Mouse (Mus musculus) hindbrain, embryonic 13.5 days (tissue): Measurements from ENCODE around the gene Nop14. TPM values are rescaled to one million over a fixed set of nuclear protein-coding genes. Genes with fewer than 3 reads are reported as not detected.
A peak's percentile ranks its signal among the peaks of the same experiment; 100 is the strongest.
"Not testable (repeated sequence)": the region's sequence is repeated elsewhere in the genome, so short reads cannot be mapped to it uniquely, and the experiment has no call there.

Experiments used
- ATAC-seq: fragments of 200-750 bp; cut with Nextera tagmentation; 2 replicates; pipeline ENCODE4 v1.8.0; 2017; ENCODE audit warnings: moderate TSS enrichment; ENCODE audit not compliant: low FRiP score
- H3K27ac ChIP-seq: fragments of 300-500 bp; sonication (generic); 2 replicates; pipeline ENCODE4 v1.5.1; 2015; ENCODE audit warnings: inconsistent platforms, mild to moderate bottlenecking, moderate library complexity
- H3K27me3 ChIP-seq: fragments of 300-500 bp; sonication (generic); 2 replicates; pipeline ENCODE4 v1.6.1; 2015; ENCODE audit warnings: mild to moderate bottlenecking, inconsistent platforms
- H3K36me3 ChIP-seq: fragments of 300-500 bp; sonication (generic); 2 replicates; pipeline ENCODE4 v1.6.1; 2015; ENCODE audit warnings: mild to moderate bottlenecking, inconsistent platforms
- H3K4me1 ChIP-seq: fragments of 300-500 bp; sonication (generic); replicated peaks from 2 replicates; pipeline ENCODE4 v1.6.1; 2015; ENCODE audit warnings: inconsistent platforms
- H3K4me2 ChIP-seq: fragments of 300-500 bp; sonication (generic); 2 replicates; pipeline ENCODE4 v1.6.1; 2015; ENCODE audit warnings: inconsistent platforms, mild to moderate bottlenecking, moderate library complexity
- H3K4me3 ChIP-seq: fragments of 300-500 bp; sonication (generic); 2 replicates; pipeline ENCODE4 v1.5.1; 2015; ENCODE audit warnings: mild to moderate bottlenecking, inconsistent platforms
- H3K9ac ChIP-seq: fragments of 300-500 bp; sonication (generic); 2 replicates; pipeline ENCODE4 v1.6.1; 2015; ENCODE audit warnings: mild to moderate bottlenecking, inconsistent platforms
- H3K9me3 ChIP-seq: fragments of 300-500 bp; sonication (generic); 2 replicates; pipeline ENCODE4 v1.6.1; 2016; ENCODE audit warnings: inconsistent platforms
- WGBS: fragments of 180-500 bp; shearing (Covaris S2); methylation state at CpG from one replicate; pipeline ENCODE4 v1.1.7; 2015; 5-methylcytosine and 5-hydroxymethylcytosine counted together
- polyA plus RNA-seq: library from polyadenylated mRNA; unstranded; fragments of >200 nt; fragmentation: Nextera tagmentation; extraction: Ambion mirVana; gene quantifications from 2 replicates; pipeline ENCODE4 v1.2.1, GENCODE M21; 2015

The Nop14 gene
- polyA plus RNA-seq, 1 experiment from 2014 or later = 21.5 TPM

DNA sequence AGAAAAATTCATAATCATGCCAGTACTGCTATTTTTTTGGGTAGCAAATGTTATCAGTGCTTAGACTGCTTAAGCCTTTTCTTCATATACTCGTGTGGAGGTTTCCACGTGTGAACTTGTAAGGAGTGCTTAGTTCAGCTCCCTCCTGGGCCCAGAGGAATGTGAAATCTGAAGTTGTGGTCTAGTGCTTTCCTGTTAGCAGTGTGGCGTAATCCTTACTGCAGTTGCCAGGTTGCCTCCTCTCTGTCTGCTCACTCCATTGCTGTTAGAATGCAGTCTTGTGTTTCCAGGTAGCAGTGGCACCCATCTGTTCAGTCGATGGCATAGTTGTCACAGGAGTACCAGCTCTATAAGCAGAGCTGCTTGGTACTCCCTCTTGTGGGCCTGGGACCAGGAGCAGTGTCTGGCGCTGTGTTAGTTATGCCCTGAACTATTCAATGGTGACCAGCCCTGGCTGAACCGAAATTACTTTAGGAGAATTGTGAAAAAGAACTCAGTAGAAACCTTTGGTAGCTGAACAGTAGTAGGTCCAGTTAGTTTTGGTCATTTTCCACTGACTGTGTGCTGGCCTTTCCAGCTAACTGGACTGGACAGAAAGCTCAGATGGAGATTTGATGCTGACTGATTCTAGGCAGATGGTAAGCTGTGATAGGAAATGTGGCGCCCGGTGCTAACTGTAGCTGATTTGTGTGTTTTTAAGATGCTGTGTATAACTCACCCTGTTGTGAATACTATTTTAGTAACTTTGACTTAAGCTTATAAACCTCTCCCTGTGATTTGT is 52.7 kb downstream of the Nop14 start:
- Histone ChIP-seq H3K9me3 (no peaks in the 10 kb centered on the region), H3K36me3 (peaks cover 77% of the 10 kb centered on the region), H3K4me2 (no peak overlapping the region), H3K4me1 (no peaks in the 10 kb centered on the region), H3K4me3 (no peak overlapping the region), H3K9ac (no peak overlapping the region), H3K27ac (no peak overlapping the region), H3K27me3 (no peaks in the 10 kb centered on the region)
- ATAC-seq = no peak
- 90% methylated on average over 8 of the region's 8 CpGs for WGBS

GRCm38 (mm10) chr5:34604576-34604975 is 55.4 kb downstream of the Nop14 start:
- Histone ChIP-seq H3K4me3 (no peak overlapping the region), H3K27ac (no peak overlapping the region), H3K27me3 (no peaks in the 10 kb centered on the region), H3K9me3 (no peaks in the 10 kb centered on the region), H3K4me1 (no peaks in the 10 kb centered on the region), H3K4me2 (no peak overlapping the region), H3K9ac (no peak overlapping the region), H3K36me3 (peaks cover 70% of the 10 kb centered on the region)
- ATAC-seq = no peak
- 97% methylated on average over 5 of the region's 5 CpGs for WGBS

DNA sequence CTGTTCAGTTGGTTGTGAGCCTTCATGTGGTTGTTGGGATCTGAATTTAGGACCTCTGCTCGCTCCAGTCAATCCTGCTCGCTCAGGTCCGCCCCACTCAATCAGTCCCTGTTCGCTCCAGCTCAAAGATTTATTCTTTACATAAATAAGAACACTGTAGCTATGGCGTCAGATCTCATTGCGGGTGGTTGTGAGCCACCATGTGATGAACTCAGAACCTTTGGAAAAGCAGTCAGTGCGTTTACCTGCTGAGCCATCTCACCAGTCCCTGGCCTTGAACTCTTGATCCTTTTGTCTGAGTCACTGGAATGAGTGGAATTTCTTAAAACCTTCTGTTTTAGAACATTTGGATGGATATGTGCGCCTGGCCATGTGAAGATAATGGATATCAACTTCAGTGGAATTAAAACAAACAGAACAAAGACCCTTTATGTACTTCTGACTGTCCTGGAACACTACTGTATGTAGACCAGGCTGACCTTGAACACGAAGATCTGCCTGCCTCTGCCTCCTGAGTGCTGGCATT is 66.7 kb downstream of the Nop14 start:
- 97% methylated on average over 9 of the region's 9 CpGs for WGBS
- ATAC-seq = no peak

DNA sequence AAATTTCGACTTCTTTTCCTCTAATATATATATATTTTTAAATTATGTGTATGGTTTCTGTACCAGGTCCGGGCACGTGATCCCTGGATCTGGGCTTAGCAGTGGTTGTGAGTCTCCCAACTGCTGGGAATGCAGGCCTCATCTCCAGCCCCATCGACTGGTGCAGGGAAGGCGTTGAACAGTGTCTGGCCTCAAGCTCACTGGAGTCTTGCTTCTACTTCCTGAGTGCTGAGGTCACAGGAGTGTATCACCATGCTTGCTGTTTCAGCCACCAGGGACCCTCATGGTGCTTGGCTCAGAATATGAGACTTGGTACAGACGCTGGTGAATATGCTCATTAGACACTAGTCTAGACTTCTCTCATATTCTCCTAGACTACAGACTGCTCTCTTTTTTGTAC is 67.3 kb downstream of the Nop14 start:
- no peak overlapping the region for H3K27ac ChIP-seq
- H3K27me3 ChIP-seq = no peaks in the 10 kb centered on the region
- no peak for ATAC-seq
- H3K9ac ChIP-seq = no peak overlapping the region
- peaks cover 19% of the 10 kb centered on the region for H3K4me1 ChIP-seq
- H3K4me2 ChIP-seq = no peak overlapping the region
- H3K9me3 ChIP-seq = no peaks in the 10 kb centered on the region
- 92% methylated on average over 6 of the region's 6 CpGs for WGBS
- no peak overlapping the region for H3K4me3 ChIP-seq
- H3K36me3 ChIP-seq = peaks cover 8% of the 10 kb centered on the region

More for the DNA sequence above, 66.7 kb downstream of the Nop14 start:
- no peaks in the 10 kb centered on the region for H3K27me3 ChIP-seq
- H3K9ac ChIP-seq = no peak overlapping the region
- H3K4me1 ChIP-seq = peaks cover 19% of the 10 kb centered on the region
- no peaks in the 10 kb centered on the region for H3K9me3 ChIP-seq
- H3K4me2 ChIP-seq = no peak overlapping the region
- H3K4me3 ChIP-seq = no peak overlapping the region
- H3K27ac ChIP-seq = no peak overlapping the region
- peaks cover 14% of the 10 kb centered on the region for H3K36me3 ChIP-seq

- peaks cover 23% of the 10 kb centered on the region for H3K4me1 ChIP-seq
- 88% methylated on average over 5 of the region's 5 CpGs for WGBS
- H3K9ac ChIP-seq, ATAC-seq, H3K27ac ChIP-seq, H3K9me3 ChIP-seq, H3K36me3 ChIP-seq, H3K4me3 ChIP-seq, H3K27me3 ChIP-seq, H3K4me2 ChIP-seq: not testable (repeated sequence)
These were observed 67.7 kb downstream of the Nop14 start for GRCm38 (mm10) chr5:34592224-34592623.

DNA sequence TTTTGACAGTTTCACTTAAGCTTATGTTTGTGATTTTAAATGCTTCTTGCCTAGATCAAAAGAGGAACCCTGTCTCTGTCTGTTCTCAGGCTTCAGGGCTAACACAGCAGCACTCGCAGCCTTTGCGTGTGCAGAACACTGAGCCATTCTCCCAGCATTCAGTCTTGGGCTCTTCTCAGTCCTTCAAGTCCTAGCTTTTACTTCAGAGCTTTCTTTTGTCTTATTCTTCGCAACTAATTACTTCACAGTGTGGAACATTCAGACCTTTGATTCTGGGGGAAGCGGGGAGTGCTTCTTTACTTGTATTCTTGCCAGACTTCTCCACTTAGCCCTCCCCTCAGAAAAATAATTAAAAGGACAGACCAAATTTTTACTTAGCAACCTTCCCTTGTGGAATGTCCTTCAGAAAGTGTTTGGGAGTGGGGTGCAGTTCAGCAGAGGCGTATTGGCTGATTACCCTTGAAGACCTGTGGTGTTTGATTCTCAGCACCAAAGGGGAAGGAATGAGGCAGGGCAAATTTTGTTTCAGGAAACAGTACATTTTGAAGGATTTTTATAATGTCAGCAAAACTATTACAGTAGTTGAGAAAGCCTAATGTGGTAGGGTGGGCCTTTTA is 68.5 kb downstream of the Nop14 start:
- no peak overlapping the region for H3K4me2 ChIP-seq
- no peak overlapping the region for H3K4me3 ChIP-seq
- peaks cover 27% of the 10 kb centered on the region for H3K4me1 ChIP-seq
- H3K27ac ChIP-seq = 0 out of 2 replicates have a peak overlapping the region, but pooled peaks have one; percentile 37
- 17% methylated on average over 5 of the region's 5 CpGs for WGBS
- H3K9ac ChIP-seq = no peak overlapping the region
- no peak for ATAC-seq
- H3K27me3 ChIP-seq = no peaks in the 10 kb centered on the region
- H3K36me3 ChIP-seq = peaks cover 6% of the 10 kb centered on the region
- no peaks in the 10 kb centered on the region for H3K9me3 ChIP-seq

DNA sequence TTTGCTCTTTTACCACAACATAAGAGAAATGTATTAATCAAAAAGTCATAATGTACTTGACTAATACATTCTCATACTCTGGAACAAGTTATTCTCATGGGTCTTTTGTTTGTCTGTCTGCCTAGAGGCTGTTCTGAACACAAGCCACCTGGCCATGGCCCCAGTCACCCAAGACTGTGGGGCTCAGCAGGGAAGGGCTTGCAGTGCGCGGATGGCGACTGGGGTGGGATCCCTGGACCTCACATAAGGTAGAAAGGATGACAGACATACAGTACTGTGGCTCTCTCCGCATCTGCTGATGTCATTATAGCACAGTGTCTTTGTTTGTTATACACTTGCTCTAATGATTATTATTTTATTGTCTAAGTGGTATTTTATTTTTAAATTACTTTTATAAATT is 69.2 kb downstream of the Nop14 start:
- WGBS = 39% methylated on average over 4 of the region's 4 CpGs
- no peak for ATAC-seq
- Histone ChIP-seq H3K27ac (no peak overlapping the region), H3K4me3 (no peak overlapping the region), H3K4me1 (peaks cover 29% of the 10 kb centered on the region), H3K27me3 (no peaks in the 10 kb centered on the region), H3K4me2 (no peak overlapping the region), H3K9me3 (no peaks in the 10 kb centered on the region), H3K36me3 (peaks cover 6% of the 10 kb centered on the region), H3K9ac (no peak overlapping the region; the same call in 1 of the 2 replicates)

DNA sequence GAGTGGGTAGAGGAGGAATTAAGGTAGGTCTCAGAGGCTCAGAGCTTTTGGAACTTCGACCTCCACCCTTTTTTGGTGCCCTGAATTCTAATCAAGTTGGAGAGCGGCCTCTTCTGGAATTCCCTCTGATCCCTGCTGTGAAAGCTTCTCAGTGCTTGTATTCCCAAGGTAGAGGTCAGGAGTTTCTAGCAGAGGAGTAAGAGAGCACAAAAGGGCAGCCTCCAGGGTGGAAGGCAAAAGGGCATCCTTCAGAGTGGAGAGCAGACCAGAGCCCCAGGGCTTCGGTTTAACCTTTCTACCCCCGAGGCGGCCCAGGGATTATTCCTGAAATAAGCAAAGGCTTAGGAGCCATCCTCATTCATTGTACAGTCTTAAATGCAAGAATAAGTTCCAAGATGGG is 69.9 kb downstream of the Nop14 start:
- H3K27me3 ChIP-seq = no peaks in the 10 kb centered on the region
- peaks cover 29% of the 10 kb centered on the region for H3K4me1 ChIP-seq
- H3K4me3 ChIP-seq = no peak overlapping the region
- no peak overlapping the region for H3K4me2 ChIP-seq
- no peak overlapping the region for H3K9ac ChIP-seq
- no peak for ATAC-seq
- H3K9me3 ChIP-seq = no peaks in the 10 kb centered on the region
- WGBS = 13% methylated on average over 5 of the region's 5 CpGs
- H3K27ac ChIP-seq = no peak overlapping the region
- peaks cover 6% of the 10 kb centered on the region for H3K36me3 ChIP-seq

Other genes starting within 250 kb of the Nop14 start
- 10.3 and 10.7 TPM in 2 replicates for gene Tnip2, start 146.2 kb downstream of the Nop14 start, polyA plus RNA-seq
- 17.1 and 20.9 TPM in 2 replicates for gene Sh3bp2, start 134.3 kb downstream of the Nop14 start, polyA plus RNA-seq
- 206 and 216 TPM in 2 replicates for gene Add1, start 86.5 kb downstream of the Nop14 start, polyA plus RNA-seq
- gene Mfsd10, start 22.9 kb downstream of the Nop14 start, polyA plus RNA-seq = 77.2 and 82.5 TPM in 2 replicates
- gene Grk4, start 231 bp upstream of the Nop14 start, polyA plus RNA-seq = 1.6 and 3.3 TPM in 2 replicates
- gene Htt, start 101.6 kb upstream of the Nop14 start, polyA plus RNA-seq = 13.1 and 15.6 TPM in 2 replicates
- gene Msantd1, start 247.9 kb upstream of the Nop14 start, polyA plus RNA-seq = 2.5 and 2.6 TPM in 2 replicates